Mouse (Mus musculus) midbrain, postnatal 0 days (tissue): ENCODE data around the gene Btnl10. TPM values are rescaled to one million over a fixed set of nuclear protein-coding genes. Genes with fewer than 3 reads are reported as not detected.

Source experiments
- ATAC-seq: fragments of 200-750 bp; cut with Nextera tagmentation; 2 replicates; pipeline ENCODE4 v1.8.0; 2017; ENCODE audit warnings: moderate number of reproducible peaks, mild to moderate bottlenecking, moderate TSS enrichment, moderate library complexity; ENCODE audit not compliant: low FRiP score
- DNase-seq: peaks from one replicate; pipeline ENCODE4 v3.0.0-alpha.2; 2015; ENCODE audit warnings: low spot score
- H3K27ac ChIP-seq: fragments of 300-500 bp; sonication (generic); 2 replicates; pipeline ENCODE4 v1.5.1; 2014; ENCODE audit warnings: low read depth, mild to moderate bottlenecking, low read length, mixed read lengths
- H3K27me3 ChIP-seq: fragments of 300-500 bp; sonication (generic); 2 replicates; pipeline ENCODE4 v1.6.1; 2014; ENCODE audit warnings: low read length, control low read depth, mixed read lengths; ENCODE audit not compliant: insufficient read depth
- H3K36me3 ChIP-seq: fragments of 300-500 bp; sonication (generic); 2 replicates; pipeline ENCODE4 v1.6.1; 2014; ENCODE audit warnings: low read length, control low read depth, mixed read lengths; ENCODE audit not compliant: insufficient read depth
- H3K4me1 ChIP-seq: fragments of 300-500 bp; sonication (generic); 2 replicates; pipeline ENCODE4 v1.6.1; 2014; ENCODE audit warnings: mild to moderate bottlenecking, control low read depth, antibody characterized with exemption, low read length, mixed read lengths; ENCODE audit not compliant: insufficient read depth
- H3K4me2 ChIP-seq: fragments of 300-500 bp; sonication (generic); 2 replicates; pipeline ENCODE4 v1.6.1; 2014; ENCODE audit warnings: low read depth, mild to moderate bottlenecking, low read length, mixed read lengths; ENCODE audit not compliant: poor library complexity, severe bottlenecking
- H3K4me3 ChIP-seq: fragments of 300-500 bp; sonication (generic); 2 replicates; pipeline ENCODE4 v1.5.1; 2014; ENCODE audit warnings: low read depth, mild to moderate bottlenecking, low read length, moderate library complexity
- H3K9ac ChIP-seq: fragments of 300-500 bp; sonication (generic); replicated peaks from 2 replicates; pipeline ENCODE4 v1.6.1; 2014; ENCODE audit warnings: mild to moderate bottlenecking, low read length, moderate library complexity, mixed read lengths; ENCODE audit not compliant: poor library complexity, severe bottlenecking
- H3K9me3 ChIP-seq: fragments of 300-500 bp; sonication (generic); 2 replicates; pipeline ENCODE4 v1.6.1; 2016; ENCODE audit warnings: low read length, control low read depth
- CTCF ChIP-seq: IDR thresholded peaks from 2 replicates; pipeline ENCODE4 v1.5.1; 2016; ENCODE audit warnings: antibody characterized with exemption, mild to moderate bottlenecking
- WGBS: fragments of 180-500 bp; shearing (Covaris S2); extraction: QIAGEN DNeasy Blood & Tissue Kit; methylation state at CpG from one replicate; pipeline ENCODE4 v1.1.7; 2014; 5-methylcytosine and 5-hydroxymethylcytosine counted together
- polyA plus RNA-seq: library from polyadenylated mRNA; unstranded; fragments of >200 nt; fragmentation: Nextera tagmentation; extraction: Ambion mirVana; gene quantifications from 2 replicates; pipeline ENCODE4 v1.2.1, GENCODE M21; 2015
- total RNA-seq: library from RNA; depleted of rRNA; stranded (reverse); fragments of >200 nt; gene quantifications from 2 replicates; pipeline ENCODE4 v1.2.3, GENCODE M21; 2014

The Btnl10 gene
- total and polyA plus RNA-seq, 2 experiments from 2014 or later: 0.16 TPM; not detected in 1

DNA sequence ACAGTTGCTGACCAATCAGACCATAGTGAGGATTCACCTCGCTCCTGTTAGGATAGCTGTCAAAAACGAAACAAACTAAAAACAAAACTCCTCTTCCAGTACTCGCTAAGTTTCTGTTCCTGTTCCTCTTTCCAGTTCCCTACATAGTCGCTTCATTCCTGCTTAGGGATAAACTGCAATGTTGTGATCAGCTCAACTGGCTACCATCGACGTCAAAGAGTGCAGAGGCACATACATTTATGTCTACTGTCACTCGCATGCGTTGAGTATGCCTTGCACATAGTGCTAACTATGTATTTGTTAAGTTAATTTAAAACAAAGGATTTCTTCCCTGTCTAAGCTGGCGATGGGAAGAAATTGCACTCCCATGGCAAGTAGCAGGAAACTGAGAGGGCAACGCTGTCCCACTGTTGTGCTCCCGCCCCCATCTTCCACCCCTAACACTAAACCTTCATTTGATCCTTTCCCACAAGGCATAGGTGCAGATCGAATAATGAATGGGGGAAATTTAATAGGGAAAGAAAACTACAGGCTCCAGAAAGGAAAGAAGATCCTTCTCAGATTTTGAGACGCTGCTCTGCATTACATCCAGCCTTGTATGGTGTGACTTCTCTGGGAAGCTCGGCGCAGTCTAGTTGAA is 41.6 kb downstream of the Btnl10 start:
- Histone ChIP-seq H3K9me3 (no peaks in the 10 kb centered on the region), H3K27me3 (no peaks in the 10 kb centered on the region), H3K36me3 (no peaks in the 10 kb centered on the region), H3K4me2 (peak overlapping the region; percentile 71), H3K4me3 (peak overlapping the region; percentile 41), H3K4me1 (peaks cover 9% of the 10 kb centered on the region), H3K9ac (peak overlapping the region; percentile 62; the same call in 1 of the 2 replicates), H3K27ac (peak overlapping the region; percentile 73)
- TF ChIP-seq CTCF: no peak
- WGBS: 31% methylated on average over 15 of the region's 15 CpGs
- no peak for ATAC-seq
- no peak for DNase-seq

DNA sequence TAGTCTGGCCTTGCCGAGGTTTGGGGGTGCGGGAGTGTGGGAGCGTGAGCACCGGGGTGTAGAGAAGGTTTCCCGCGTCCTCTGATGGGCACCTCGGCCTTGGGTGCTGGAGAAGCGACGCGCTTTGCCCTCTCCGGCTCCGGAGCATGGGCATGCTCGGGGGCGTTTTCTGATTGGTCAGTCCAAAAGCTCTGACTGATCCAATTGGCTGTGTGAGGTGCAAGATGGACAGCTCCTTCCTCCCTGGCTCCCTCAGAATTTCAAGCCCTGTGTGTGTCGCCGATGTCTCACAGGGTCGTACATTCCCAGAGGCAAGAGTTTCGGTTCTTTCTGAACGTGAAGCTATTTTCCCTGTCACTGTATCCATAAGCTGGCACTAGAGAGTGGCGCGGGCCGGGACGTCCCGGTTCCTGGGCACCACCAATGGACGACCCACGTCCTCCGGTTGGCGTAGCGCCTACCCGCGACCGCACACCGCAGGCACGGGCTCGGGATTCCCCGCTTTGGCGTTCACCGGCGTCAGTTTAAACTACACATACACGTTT is 42.3 kb downstream of the Btnl10 start:
- Histone ChIP-seq H3K9ac (peak overlapping the region; percentile 62), H3K36me3 (no peaks in the 10 kb centered on the region), H3K27me3 (no peaks in the 10 kb centered on the region), H3K4me1 (peaks cover 9% of the 10 kb centered on the region), H3K27ac (peak overlapping the region; percentile 73), H3K4me3 (peak overlapping the region; percentile 41), H3K4me2 (peak overlapping the region; percentile 71), H3K9me3 (no peaks in the 10 kb centered on the region)
- TF ChIP-seq CTCF: peak; percentile 60
- ATAC-seq: peak; percentile 83
- 2% methylated on average over 40 of the region's 40 CpGs for WGBS
- peak; percentile 91 for DNase-seq

DNA sequence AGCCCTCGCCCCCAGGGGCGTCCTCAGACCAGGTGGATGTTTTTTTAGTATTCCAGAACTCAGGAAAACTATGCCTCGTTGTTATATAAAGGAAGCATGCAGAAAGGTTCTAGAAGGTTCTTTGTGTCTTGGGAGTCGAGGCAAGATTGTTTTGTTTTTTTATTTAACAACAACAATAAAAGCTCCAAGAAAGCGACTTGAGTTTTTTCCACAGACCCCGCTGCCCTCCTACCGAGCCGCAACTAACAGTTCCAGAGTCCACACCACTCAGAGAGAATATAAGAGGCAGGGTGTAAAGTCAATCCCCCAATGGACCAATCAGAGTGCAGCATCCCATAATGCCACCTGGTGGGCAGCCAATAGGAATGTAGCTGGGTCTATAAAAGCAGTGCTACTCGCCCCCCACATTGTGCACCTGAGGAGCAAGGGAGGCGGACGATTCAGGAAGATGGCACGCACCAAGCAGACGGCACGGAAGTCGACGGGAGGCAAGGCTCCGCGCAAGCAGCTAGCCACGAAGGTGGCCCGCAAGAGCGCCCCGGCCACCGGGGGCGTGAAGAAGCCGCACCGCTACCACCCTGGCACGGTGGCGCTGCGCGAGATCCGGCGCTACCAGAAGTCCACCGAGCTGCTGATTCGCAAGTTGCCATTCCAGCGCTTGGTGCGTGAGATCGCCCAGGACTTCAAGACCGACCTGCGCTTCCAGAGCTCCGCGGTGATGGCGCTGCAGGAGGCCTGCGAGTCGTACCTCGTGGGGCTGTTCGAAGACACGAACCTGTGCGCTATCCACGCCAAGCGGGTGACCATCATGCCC is 43.9 kb downstream of the Btnl10 start:
- no peak for ATAC-seq
- peaks cover 9% of the 10 kb centered on the region for H3K4me1 ChIP-seq
- H3K36me3 ChIP-seq: no peaks in the 10 kb centered on the region
- no peak overlapping the region for H3K27ac ChIP-seq
- peak; percentile 38 for DNase-seq
- 72% methylated on average over 50 of the region's 50 CpGs for WGBS
- H3K9me3 ChIP-seq: no peaks in the 10 kb centered on the region
- H3K27me3 ChIP-seq: no peaks in the 10 kb centered on the region
- H3K4me3 ChIP-seq: no peak overlapping the region
- no peak overlapping the region for H3K4me2 ChIP-seq
- H3K9ac ChIP-seq: no peak overlapping the region
- TF ChIP-seq CTCF: no peak

DNA sequence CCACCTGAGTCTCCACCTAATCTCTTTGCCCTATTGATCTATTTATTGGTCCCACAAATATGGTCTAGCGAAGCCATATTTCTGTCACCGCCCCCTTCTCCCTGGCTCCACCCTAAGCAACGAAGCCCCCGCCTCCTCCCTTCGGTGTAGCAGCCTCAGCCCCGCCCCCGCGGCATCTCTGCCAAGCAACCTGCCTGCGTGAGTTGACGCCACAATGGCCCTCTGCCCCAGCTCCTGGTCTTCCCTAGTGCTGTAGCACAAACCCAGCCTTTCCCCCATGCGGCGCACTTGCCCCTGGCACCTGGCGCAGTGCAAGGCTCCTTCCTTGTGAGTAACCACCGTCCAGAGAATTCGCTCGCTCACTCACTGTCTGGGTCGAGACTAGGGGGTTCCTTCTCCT is 45.8 kb downstream of the Btnl10 start:
- DNase-seq: no peak
- no peak for ATAC-seq
- 43% methylated on average over 17 of the region's 17 CpGs for WGBS

DNA sequence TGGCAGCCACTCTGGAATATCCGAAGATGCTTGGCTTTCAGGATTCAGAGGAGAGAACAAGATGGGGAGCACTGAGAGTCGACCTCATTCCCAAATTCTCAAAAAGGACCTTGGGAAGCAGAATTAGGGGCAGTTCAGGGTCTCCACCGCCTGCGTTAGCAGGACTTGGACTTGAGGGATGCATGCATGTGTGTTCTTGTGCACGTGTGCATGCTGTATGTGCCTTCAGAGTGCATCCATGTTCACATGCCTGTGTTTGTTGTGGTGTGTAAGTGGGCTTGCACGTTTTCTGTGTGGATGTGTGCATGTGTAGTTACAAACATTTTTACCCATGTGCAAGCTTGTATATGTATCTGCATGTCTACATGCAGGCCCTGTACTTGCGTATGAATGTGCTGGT is 46.5 kb downstream of the Btnl10 start:
- no peak for TF ChIP-seq CTCF
- Histone ChIP-seq H3K9ac (no peak overlapping the region), H3K27me3 (no peaks in the 10 kb centered on the region), H3K4me3 (no peak overlapping the region), H3K4me1 (no peaks in the 10 kb centered on the region), H3K27ac (no peak overlapping the region), H3K36me3 (no peaks in the 10 kb centered on the region), H3K4me2 (no peak overlapping the region), H3K9me3 (no peaks in the 10 kb centered on the region)
- 89% methylated on average over 7 of the region's 7 CpGs for WGBS
- no peak for DNase-seq
- ATAC-seq: no peak

More for the DNA sequence above, 45.8 kb downstream of the Btnl10 start:
- Histone ChIP-seq H3K9me3 (no peaks in the 10 kb centered on the region), H3K4me2 (no peak overlapping the region), H3K27ac (no peak overlapping the region), H3K4me3 (no peak overlapping the region), H3K27me3 (no peaks in the 10 kb centered on the region), H3K36me3 (no peaks in the 10 kb centered on the region), H3K4me1 (no peaks in the 10 kb centered on the region; the same call in 1 of the 2 replicates), H3K9ac (0 out of 2 replicates have a peak overlapping the region, but pooled peaks have one; percentile 4)
- no peak for TF ChIP-seq CTCF
